Mouse (Mus musculus): ENCODE data around the gene Slc17a7.
"Not testable (repeated sequence)": the region's sequence is repeated elsewhere in the genome, so short reads cannot be mapped to it uniquely, and the experiment has no call there.

The Slc17a7 gene

DNA sequence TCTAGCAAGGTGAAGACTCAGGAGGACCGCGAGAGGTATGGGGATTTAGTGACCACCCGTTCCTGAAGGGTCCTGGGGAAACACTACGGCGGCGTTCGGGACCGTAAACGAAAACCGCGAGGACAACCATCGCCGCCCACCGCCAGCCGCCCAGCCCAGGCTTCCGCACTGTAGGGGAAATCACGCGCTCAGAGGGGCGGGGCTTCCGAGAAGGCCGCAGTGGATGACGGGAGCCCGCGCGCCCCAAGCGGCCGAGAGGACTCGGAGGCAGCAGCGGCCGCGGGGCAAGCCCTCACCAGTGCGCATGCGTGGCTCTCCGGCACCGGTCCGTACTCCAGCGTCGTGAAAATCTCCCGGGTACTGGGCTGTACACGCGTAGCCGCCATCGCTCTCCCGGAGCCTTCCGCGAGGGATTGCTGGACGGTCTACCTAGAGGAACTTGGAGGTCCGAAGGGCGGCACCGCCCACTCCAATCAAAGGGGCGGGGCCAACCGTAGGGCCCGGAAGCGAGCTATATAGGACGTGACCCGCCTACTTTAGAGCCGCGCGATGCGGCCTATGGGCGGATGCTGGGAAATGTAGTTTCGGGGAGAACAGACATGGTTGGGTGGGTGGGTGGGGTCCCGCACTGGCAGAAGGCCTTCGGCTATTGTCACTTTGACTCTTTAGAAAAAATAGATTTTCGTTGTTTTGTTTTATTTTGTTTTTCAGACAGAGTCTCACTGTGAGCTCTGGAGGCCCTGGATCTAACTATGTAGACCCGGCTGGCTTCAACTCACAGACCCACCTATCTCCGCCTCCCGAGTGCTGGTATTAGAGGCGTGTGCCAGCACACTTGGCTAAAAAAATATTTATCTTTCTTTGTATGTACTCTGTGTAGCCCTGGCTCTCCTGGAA, 9.4 kb upstream of the Slc17a7 start, which contains the start of the genes Pih1d1 and Aldh16a1:
Gene Pih1d1 (plus strand): TSS at position 208 of the 897 bp plus-strand sequence.
Gene Aldh16a1 (minus strand): TSS at position 489 of the 897 bp plus-strand sequence.
- DNase-seq (ENCODE audit: low spot score) = peak; percentile 96

DNA sequence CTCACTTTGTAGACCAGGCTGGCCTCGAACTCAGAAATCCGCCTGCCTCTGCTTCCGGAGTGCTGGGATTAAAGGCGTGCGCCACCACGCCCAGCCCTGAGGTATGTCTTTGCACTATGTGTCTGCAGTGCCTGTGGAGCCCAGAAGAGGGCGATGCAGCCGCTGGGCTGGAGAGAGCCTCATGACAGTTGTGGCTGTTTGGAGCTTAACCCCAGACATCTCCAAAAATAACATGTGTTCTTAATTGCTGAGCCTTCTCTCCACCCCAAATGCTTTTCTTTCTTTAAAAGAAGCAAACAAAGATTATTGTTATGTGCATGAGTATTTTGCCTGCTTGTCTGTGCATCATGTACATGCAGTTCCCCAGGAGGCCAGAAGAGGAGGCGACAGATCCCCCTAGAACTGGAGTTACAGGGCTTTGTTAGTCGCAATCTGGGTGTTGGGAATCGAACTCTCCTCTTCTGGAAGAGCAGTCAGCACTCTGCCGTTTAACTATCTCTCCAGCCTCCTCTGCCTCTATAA, 8.7 kb upstream of the Slc17a7 start:
- peak; percentile 44 for DNase-seq (ENCODE audit: low spot score)

DNA sequence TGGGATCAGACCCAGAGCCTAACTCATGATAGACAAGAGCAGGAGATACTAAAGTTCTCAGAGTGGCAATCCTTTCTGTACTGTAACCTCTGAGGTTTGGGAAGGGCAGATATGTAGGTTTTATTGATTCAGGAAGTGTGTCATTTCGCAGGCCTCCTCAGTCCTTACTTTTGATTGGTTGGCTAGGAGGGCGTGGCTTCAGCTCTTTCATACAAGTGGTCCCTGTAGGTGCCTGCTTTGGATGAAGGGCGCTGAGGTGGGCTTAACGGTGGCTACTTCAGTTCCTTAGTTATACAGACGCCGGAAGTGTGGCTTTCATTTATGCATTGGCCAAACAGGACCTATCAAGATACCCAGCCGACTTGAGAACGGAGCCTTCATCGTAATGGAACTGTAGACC, 8.2 kb upstream of the Slc17a7 start:
- no peak for DNase-seq (ENCODE audit: low spot score)

DNA sequence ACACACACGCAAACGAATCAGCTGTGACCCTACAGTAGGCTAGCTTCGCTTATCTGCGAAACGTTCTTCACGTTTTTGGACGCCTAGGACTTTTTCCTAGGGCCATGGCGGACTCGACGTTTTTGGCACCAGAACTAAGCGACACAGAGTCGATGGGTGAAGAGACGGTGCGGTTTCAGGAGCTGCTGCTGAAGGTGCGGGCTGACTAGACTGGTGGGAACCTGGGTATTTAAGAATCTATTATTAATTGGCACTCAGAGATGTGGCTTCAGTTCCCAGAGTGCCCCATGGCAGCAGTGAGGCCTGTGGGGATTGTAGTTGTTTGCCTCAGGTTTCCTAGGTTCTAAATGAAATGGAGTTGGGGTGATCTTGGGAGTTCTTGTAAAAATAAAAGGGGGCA, 7.5 kb upstream of the Slc17a7 start:
- DNase-seq (ENCODE audit: low spot score) = no peak

DNA sequence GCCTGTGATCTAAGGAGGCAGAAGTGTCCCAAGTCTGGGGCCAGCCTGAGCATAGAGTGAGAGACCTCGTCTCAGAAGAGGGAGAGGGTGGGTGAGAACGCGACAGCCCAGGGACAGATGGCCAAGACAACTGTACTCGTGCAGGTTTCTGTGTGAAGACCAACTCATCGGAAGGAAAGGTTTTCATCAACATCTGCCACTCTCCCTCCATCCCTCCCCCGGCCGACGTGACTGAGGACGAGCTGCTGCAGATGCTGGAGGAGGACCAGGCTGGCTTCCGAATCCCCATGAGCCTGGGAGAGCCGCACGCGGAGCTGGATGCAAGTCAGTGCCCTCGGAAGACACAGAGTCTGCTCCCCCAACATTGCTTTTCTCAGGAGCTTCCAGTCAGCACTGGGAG, 6.3 kb upstream of the Slc17a7 start:
- no peak for DNase-seq (ENCODE audit: low spot score)

DNA sequence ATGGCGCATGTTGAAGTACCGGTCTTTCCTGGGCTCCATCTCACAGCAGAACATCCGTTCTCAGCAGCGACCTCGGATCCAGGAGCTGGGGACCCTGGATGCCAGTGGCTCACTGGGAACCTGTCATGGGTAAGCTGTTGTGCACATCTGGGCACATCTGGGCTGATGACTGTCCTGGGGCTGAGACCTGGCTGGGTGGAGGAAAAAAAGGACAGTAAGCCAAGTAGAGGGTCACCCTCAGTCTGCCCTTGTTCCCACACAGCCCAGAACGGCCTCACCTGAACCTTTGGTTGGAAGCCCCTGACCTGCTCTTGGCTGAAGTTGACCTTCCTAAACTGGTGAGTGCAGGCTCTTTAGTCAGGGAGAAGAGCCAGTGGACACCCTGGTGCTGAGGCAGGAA, 4.8 kb upstream of the Slc17a7 start:
- no peak for DNase-seq (ENCODE audit: low spot score)

DNA sequence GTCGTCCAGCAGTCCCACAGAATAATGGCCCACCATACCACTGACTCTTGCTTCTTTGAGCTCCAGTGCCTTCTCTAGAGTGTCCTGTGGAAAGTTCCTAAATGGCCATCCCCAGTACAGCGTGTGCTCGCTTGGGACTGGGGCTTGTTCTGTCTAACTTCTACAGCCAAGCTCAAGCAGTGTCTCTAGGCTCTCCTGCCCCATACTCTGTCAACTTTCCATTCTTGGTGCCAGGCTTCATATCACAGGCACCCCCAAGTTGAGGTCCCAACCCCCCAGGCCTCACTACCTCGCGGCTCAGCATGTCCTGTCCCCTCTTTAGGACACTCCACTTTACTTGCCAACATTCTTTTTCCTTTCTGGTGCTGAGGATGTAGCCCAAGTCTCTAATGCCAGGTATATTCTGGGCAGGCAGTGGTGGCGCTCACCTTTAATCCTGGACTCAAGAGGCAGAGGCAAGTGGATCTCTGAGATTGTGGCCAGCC, 3.4 kb upstream of the Slc17a7 start:
- no peak for DNase-seq (ENCODE audit: low spot score)

DNA sequence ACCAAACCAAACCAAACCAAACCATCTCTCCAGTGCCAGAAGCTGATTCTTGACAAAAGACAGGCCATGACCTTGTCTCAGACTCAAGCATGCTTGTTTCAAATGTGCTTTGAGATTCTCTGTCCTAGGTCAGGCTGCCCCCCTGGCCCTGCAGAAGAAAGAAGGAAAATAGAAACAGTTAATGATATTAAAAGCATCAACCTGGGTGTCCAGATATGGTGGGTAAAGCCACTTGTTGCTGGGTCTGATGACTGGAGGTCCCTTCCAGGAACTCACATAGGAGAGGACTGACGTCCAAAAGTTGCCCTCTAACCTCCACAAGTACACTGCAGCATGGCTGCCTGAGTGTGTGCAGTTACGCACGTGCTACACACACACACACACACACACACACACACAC, 2.9 kb upstream of the Slc17a7 start:
- DNase-seq (ENCODE audit: low spot score) = no peak

DNA sequence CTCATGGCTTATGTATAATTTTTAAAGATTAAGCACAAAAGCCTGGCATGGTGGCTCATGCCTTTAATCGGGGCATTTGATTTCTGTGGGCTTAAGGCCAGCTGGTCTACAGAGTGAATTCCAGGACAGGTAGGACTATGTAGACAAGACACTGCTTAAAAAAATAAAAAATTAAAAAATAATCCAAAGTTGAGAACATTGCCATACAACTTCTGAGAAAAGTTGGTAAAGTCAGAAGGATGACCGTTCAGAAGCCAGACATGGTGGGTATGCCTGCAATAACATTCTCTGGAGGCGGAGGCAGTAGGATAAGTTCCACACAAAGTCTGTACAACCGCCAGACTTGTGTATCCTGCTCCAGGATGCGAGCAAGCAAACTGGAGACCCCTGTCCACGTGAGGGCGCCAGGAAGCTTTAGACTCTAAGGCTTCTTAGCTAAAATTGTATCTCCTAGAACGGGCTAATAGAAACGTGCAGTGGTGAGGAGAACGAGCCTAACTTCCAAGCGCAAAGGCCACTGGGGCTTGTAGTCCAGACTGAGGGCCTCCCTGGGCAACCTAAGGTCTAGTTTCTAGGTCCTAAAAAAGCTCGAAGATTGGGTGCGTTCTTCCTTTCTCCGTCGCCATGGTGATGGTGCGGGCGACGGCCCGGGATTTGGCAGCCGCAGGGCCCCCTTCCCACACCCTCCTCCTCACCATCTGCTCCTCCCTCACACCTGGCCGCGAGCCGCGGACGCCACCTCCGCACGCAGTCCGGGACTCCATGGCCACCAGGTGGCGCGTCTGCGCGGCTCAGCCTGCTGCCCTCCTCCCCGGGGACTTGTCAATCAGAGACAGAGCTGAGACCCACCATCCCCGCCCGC, 1.9 kb upstream of the Slc17a7 start:
- peak; percentile 93 for DNase-seq (ENCODE audit: low spot score)

DNA sequence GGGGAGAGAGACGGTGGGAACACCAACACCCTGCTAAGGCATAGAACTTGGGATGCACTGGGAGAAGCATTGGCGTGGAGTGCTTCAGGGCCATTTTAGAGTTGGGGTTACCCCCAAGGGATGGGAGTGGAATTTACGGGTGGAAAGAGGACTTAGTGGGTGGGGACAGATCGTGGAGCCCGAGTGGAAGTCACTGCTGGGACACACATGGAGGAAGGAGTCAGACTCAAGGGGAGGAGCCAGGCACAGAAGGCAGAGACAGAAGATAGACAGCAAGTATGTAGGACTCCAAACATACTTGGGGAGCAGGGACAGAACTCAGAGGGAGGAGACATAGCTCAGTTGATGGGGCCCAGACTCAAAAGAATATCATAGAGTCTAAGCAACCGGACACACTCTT, 1.2 kb upstream of the Slc17a7 start:
- DNase-seq (ENCODE audit: low spot score) = no peak

DNA sequence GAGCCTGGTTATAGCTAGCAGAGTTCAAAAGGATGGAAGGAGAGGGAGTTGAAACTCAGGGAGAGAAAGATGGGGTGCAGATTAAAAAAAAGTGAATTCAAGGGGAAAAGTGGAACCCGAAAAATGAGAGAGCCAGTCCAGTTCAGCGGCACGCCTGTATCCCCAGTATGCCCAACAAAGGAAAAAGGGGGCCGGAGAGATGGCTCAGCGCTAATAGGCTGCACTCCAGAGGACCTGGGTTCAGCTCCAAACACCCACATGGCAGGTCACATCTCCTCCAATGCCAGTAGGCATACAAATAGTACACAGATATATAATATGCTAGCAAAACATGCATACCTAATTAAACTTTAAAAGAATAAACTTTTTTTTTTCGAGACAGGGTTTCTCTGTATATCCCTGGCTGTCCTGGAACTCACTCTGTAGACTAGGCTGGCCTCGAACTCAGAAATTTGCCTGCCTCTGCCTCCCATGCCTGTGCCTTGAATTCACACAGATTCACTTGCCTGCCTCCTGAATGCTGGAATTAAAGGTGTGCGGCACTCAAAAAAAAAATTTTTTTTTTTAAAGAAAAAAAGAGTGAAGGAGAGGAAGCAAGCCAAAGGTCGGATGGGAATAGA, 643 bp upstream of the Slc17a7 start:
- DNase-seq (ENCODE audit: low spot score) = no peak

DNA sequence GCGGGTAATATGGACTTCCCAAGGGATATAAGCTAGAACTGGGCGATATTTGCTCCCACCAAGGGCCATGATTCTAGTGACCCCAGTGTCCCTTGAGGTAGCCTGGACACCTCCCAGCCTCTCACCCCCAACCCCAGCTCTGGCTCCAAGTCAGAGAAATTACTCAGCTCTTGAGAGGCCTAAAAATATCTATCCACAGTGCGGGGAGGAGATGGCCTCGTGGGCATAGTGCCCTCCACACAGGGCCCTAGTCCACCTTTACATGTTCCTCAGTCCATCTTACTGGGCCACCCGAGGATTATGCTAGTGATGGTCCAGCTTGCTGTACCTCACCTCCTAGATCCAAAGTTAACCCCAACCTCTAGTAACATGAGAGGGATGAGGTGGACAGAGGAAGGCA, 1.1 kb downstream of the Slc17a7 start:
- DNase-seq (ENCODE audit: low spot score) = no peak

DNA sequence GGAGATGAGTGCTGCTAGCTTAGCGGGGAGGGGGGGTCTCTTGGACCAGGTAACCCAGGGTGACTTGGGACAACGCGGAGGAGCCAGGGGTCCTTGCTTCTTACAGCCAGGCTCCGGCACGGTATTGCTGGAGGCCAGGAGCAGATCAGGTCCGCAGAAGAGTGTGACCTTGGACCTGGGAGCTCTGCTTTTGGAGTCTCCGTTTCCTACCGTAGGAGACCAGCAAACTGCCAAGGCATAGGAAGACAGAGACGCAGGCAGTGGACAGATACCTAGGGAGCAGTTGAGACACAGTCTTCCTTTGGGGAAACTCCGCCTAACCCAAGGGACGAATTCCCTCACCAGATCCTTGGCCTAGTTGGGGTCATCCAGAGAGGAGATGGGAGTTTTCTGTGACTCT, 2.0 kb downstream of the Slc17a7 start:
- no peak for DNase-seq (ENCODE audit: low spot score)

DNA sequence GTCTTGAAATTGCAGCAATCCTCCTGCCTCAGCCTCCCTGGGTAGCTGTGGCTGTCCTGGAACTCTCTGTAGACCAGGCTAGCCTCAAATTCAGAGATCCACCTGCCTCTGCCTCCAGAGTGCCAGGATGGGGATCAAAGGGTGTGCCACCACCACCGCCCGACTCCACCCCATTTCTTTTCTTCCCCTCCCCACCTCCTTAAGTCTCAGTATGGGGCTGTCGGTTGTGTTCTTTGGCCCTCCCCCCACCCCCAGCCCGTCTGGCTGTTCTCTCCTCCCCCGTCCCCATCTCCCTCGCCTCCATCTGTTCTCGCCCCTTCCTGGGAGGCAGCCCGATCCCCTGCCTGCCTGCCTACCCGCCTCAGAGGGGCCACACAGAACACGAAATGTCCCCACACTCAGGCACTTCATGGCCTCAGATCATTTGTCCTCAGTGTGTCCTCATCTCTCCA, 3.2 kb downstream of the Slc17a7 start:
- DNase-seq (ENCODE audit: low spot score) = no peak

DNA sequence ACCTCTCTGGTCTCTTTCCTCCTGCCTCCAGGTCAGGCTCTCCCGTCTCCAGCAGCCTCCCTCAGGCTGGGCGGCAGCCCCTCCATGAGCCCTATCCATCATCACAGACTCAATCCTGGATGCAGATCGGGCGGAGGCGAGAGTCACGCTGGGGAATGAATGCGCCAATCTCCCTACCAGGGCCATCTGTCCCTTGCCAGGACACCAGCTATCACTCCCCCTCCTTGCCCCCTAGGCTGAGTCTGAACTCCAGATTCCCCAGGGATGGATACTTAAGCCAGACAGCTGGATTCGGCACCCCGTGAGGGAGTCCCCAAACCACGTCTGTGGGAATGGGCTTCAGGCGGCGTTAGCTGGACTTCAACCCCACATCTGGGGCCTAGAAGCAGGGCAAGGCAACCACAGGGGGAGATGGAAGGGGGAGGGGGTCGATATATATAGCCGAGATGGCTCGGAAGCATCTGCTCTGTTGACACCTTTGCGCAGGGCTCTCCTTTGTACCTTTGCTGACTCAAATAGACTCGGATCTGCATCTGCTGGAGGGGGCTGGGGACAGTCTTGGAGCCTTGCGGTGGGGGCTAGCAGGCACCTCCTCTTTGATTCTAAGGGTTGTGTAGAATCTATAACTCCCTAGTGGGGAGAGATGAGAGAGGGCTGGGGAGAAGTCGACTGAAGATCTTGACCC, 4.2 kb downstream of the Slc17a7 start:
- no peak for DNase-seq (ENCODE audit: low spot score)

DNA sequence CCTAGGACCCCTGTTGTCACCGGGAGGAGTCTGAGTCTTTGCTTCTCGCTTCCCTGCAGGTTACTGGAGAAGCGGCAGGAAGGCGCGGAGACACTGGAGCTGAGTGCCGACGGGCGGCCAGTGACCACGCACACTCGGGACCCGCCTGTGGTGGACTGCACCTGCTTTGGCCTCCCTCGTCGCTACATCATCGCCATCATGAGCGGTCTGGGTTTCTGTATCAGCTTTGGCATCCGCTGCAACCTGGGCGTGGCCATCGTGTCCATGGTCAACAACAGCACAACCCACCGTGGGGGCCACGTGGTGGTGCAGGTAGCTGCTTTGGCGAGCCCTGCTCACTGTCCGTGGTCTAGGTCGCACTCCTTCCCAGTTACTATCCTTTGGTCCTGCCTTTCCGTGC, 4.9 kb downstream of the Slc17a7 start:
- no peak for DNase-seq (ENCODE audit: low spot score)

DNA sequence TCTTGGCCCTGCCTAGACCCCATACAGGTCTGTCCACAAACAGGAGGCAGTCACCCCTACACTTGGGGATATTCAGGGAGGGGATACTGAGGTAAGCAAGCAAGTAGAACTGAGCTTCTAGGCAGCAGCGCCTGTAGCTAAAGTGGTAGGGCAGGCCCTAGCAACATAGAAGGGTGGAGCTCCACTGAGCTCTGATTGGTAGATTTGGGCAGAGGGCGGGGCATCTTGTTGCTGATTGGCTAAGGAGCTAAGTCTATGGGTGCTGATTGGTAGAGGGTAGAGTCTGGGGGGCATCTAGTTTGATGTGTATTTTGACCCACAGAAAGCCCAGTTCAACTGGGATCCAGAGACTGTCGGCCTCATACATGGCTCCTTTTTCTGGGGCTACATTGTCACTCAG, 5.7 kb downstream of the Slc17a7 start:
- DNase-seq (ENCODE audit: low spot score) = no peak

DNA sequence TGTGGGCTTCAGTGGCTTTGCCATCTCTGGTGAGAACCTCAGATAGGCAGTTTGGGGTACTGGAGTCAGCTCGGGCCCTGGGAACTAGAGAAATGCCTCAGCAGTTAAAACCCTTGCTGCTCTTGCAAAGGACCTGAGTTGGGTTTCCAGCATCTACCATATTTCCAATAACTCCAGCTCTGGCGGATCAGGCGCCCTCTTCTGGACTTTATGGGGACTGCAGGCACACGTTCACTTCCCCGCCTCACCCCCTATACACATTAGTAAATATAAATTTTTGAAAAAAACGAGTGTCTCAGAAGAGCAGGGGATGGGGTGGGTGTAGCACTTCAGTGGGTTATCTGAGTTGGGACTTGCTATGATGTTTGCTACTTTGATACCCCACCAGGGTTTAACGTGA, 9.2 kb downstream of the Slc17a7 start:
- no peak for DNase-seq (ENCODE audit: low spot score)

DNA sequence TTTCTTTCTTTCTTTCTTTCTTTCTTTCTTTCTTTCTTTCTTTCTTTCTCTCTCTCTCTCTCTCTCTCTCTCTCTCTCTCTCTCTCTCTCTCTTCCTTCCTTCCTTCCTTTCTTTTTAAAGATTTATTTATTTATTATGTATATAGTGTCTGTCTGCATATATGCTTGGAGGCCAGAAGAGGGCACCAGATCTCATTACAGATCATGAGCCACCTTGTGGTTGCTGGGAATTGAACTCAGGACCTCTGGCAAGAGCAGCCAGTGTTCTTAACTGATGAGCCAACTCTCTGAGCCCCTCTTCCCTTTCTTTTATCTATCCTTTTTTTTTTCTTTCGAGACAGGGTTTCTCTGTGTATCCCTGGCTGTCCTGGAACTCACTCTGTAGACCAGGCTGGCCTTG, 10.0 kb downstream of the Slc17a7 start:
- DNase-seq (ENCODE audit: low spot score) = not testable (repeated sequence)

DNA sequence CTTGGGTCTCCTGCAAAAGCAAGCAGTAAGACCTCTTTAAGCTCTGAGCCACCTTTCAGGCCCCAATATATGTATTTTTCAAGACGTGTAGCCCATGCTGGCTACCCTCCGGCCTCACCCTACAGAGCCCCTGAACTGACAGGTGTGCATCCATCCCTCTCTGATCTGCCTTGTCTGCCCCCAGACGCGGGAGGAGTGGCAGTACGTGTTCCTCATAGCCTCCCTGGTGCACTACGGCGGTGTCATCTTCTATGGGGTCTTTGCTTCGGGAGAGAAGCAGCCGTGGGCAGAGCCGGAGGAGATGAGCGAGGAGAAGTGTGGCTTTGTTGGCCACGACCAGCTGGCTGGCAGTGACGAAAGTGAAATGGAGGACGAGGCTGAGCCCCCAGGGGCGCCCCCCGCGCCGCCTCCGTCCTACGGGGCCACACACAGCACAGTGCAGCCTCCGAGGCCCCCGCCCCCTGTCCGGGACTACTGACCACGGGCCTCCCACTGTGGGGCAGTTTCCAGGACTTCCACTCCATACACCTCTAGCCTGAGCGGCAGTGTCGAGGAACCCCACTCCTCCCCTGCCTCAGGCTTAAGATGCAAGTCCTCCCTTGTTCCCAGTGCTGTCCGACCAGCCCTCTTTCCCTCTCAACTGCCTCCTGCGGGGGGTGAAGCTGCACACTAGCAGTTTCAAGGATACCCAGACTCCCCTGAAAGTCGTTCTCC, 11.0 kb downstream of the Slc17a7 start:
- no peak for DNase-seq (ENCODE audit: low spot score)

DNA sequence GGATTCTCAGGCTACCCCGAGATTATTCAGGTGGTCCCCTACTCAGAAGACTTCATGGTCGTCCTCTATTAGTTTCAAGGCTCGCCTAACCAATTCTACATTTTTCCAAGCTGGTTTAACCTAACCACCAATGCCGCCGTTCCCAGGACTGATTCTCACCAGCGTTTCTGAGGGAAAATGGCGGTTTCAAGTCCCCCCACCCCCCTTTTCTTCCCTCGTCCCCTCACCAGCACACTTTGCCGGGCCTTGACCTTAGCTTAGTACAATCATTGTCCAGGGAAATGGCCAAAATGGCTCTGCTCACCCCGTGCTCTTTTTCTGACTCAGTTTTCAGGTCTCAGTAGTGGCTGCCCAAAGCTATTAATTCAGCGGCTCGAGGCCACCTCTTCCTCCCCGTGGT, 11.6 kb downstream of the Slc17a7 start:
- DNase-seq (ENCODE audit: low spot score) = no peak

Measured in urinary bladder, postnatal 25 days (tissue).